Mouse (Mus musculus) right cerebral cortex, postnatal 36 days (tissue): ENCODE data around the gene Sox15.
"Not testable (repeated sequence)": the region's sequence is repeated elsewhere in the genome, so short reads cannot be mapped to it uniquely, and the experiment has no call there.

Source experiments
- DNase-seq, 2 experiments: peaks; one replicate each; pipeline ENCODE4 v3.0.0; 2022; ENCODE audit warnings: low spot score in 2 of 2, mixed read lengths in 1 of 2

Gene Sox15

DNA sequence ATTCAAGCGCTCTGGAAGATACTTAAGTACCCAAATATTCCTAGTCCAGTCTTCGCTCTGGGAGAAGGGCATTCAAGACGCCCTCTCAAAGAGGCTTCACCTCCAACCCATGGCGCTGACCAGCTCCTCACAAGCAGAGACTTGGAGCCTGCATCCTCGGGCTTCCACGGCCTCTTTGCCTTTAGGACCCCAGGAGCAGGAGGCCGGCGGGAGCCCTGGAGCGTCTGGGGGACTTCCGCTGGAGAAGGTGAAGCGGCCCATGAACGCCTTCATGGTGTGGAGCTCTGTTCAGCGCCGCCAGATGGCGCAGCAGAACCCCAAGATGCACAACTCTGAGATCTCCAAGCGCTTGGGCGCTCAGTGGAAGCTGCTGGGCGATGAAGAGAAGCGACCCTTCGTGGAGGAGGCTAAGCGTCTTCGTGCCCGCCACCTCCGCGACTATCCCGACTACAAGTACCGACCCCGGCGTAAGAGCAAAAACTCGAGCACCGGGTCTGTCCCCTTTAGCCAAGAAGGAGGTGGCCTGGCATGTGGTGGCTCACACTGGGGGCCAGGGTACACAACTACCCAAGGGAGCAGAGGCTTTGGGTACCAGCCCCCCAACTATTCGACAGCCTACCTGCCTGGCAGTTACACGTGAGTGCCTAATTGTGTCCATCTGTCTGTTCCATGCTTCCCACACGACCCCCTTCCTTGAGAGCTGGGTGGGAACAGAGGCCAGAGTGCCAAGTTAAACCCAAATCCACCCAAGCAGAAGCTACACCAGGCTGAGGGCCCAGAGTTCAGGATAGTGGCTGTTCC, at the start of gene Sox15:
Gene Sox15, plus strand, starts transcription at position 51 of the 801 bp plus-strand sequence.
- peak; percentile 50 to 57 for DNase-seq

DNA sequence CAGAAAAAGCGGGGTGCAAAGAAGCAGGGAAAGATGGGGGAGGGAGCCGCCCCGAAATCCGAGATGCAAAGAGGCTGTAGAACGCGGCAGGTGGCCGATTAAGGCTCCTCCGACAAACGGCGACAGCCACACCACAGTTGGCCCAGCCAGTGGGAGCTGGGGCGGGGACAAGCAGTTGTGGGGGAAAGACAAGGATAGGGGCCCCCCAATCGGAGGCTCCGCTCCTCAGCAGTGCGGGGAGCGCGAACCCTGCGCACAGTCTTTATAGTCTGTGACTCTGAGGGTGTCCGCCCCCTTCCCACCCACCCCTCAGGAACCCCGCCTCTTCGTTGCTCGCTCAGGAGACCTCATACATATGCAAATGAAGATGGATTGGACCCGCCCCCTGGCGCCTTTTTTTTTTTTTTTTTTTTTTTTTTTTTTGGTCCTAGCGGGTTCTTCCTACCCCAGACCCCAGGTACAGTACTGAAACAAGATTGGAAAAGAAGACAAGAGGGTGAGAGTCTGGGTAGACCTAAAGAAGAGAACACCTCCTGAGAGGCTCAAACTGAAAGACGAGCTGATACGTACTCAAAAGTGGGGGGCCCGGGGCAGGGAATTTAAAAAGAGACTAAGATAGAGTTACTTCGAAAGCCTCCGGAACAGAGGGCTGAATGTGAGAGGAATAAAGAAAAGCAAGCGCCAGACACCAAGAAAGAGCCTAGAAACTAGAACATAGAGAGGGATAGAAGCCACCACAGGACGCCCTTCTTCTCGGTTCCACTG, 49.2 kb upstream of the Sox15 start, which contains the start of gene Atp1b2:
Gene Atp1b2, minus strand, starts transcription at position 217 of the 765 bp plus-strand sequence.
- peak; percentile 70 to 75 for DNase-seq

DNA sequence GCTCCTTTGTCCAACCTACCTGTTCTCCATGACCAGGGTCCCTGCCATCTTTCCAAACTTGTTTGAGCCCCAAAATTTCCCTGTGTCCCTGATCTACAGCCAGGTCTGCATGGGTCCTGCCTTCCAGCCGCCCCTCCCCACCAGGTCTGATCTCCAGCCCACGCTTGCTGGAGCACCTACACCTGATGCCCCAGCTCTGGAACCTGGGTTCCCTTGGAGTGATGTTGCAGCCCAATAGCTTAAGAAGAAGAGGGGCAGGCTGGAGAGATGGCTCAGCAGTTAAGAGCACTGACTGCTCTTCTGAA, 48.7 kb upstream of the Sox15 start:
- DNase-seq = no peak

DNA sequence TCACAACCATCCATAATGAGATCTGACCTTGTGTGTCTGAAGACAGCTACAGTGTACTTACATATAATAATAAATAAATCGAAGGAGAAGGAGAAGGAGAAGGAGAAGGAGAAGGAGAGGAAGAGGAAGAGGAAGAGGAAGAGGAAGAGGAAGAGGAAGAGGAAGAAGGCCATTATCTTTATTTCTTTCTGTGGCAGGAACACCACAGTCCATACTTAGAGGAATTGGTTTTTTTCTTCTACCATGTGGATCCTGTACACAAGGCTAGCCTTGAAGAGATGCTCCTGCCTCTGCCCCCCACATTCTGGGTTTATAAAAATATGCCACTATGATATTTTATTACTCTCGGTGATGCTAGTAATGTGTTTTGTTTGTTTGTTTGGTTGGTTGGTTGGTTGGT, 48.3 kb upstream of the Sox15 start:
- no peak for DNase-seq

DNA sequence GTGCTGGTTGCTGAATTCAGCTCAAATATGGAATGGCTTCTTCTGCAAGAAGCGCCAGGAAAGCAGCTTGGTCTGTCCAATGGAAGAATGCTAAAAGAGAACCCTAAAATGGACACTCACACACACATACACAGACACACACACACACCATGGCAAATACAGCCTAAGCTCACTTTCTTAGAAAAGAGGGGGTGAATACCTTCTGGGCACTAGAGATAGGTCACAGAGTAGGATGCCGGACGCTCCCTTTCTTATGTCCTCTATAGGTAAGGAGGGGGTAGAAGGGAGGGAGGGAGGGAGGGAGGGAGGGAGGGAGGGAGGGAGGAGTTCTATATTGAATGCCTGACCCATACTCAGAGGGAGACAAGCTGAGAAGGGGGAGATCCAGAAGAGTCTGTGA, 46.6 kb upstream of the Sox15 start:
- DNase-seq = no peak

DNA sequence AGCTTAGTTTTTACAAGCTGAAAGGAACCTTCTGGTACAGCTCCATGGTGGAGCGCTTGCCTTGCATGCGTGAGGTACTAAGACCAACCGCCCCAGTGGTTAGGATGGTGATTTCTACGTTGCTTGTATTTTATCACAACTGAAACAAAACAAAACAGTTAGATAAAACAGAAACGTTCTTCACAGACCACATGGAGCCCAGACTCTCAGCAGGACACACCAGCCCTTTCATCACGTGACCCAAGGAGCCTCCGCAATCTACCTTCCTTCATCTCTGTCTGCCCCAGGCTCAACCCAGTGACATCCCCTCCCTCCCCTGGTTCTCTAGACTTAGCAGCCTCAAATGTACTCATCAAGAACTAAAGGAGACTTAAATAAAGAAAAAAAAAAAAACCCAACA, 45.7 kb upstream of the Sox15 start:
- no peak for DNase-seq

DNA sequence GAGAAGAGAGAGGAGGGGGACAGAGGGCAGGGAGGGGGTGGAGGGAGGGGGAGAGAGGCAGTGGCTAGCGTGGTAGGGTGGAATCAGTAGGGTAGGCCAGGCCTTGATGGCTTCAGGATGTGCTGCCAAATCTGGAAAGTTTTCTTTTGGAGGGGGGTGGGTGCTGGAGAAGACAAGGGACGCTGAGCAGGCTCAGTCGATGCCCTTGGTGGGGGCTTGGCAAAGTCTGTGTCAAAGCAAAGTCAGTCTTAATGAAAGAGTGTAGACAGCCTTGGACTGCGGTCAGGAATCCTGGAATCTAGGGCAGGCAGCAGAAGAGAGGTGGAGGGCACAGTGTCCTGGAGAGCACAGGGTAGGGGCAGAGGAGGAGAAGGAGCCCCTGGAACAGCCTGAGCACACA, 44.2 kb upstream of the Sox15 start:
- DNase-seq = no peak

DNA sequence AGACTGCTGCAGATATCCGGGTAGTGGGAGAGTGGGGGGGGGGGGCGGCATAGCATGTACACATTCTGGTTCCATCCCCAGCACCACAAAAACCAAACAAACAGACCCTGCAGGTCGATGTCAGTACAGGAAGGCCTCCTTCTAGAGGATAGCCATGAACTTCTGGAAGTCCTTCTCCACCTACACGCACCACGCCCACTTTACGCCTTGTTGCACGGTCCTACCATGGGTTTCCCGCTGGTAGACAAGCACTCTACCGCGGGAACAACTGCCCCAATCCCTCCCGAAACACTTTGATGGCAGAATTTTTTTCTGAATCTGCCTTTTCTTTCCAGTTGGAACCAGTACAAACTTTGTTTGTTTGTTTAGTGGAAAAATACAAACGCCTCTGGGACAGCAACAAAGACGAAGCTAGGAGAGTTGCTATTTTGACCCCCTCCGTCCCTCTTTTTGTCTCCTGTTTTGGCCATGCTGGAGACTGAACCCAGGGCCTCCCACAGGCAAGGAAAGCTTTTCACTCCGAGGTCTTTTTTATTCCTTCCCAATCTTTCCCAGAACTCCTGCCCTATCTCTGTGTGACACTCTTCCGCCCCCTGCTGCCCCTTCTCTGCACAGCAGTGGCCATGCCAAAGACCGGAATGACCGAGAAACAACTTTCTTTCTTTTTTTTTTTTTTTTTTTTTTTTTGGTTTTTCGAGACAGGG, 41.4 kb upstream of the Sox15 start:
- DNase-seq = peak; percentile 53 to 58

DNA sequence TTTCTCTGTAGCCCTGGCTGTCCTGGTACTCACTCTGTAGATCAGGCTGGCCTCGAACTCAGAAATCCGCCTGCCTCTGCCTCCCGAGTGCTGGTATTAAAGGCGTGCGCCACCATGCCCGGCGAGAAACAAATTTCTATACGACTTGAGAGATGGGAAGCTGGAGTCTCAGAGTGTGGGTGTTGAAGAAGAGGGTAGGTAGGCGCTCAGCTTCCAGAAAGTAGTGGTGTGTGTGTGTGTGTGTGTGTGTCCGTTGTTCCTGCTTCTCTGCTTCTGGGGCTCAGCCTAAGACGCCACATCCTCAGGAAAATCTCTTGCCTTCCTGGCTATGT, 40.9 kb upstream of the Sox15 start:
- not testable (repeated sequence) for DNase-seq

DNA sequence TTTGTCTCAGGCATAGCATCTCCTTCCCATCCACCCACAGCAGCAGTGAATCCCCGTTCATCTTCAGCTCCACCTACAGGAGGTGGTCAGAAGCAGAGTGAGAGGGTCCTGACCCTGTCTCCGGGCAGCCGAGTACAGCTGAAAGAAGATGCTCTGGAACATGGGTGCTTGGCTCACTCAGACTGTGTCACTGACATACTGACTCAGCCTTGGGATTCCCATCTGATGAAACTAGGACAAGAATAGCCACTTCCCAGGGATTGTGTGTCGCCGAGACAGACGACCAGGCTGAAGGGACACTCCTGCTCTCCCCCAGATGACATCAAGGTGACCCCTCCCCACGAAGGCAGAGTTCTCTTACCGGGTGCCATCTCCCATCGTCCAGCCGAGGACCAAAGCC, 38.3 kb upstream of the Sox15 start:
- DNase-seq = no peak

DNA sequence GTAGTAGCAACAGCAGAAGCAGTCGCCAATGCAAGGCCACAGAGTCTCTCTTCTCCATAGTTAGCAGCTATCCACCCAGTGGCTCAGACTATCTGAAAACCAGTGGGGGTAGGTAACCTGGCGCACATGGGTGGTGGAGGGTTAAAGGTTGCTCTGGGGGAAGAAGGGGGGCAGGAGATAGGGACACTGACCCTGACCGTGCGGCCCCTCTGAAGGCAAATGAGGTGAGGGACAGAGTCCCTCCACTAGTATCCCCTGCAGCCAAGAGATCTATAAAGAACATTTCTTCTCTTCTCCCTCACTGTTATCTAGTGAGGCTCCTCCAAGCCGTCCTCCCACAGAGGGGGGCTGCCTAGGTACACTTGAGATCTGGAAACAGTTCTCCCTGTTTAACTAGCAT, 37.3 kb upstream of the Sox15 start, which contains the start of gene Shbg:
Gene Shbg, minus strand, starts transcription at position 101 of the 400 bp plus-strand sequence.
- no peak for DNase-seq

DNA sequence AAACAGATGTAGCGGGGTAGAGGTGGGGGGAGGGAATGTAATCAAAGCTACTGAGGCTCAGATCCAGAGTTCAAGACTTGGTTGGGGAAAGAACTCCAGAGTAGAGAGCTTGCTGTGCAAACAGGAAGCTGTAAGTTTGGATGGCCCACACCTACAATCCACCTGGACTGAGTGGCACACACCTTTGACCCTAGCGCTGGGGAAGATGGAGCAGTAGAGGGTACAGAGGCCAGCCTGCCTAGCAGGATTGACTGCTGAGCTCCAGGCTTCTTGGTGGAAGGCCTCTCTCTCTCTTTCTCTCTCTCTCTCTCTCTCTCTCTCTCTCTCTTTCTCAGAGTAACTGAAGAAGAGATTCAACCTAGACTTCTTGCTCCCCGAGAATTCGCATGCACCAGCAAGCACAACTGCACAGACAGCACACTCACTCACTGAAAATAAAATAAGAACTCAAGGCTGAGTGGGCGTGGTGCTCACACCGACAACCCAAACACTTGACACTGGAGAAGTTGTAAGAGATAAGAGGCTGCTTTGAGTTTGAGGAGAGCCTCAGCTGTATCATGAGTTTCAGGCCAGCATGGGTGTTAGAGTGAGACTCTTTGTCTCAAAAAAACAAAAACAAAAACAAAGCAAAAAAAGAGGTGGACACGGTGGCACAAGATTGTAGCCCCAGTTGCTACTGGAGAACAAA, 34.6 kb upstream of the Sox15 start:
- no peak for DNase-seq

DNA sequence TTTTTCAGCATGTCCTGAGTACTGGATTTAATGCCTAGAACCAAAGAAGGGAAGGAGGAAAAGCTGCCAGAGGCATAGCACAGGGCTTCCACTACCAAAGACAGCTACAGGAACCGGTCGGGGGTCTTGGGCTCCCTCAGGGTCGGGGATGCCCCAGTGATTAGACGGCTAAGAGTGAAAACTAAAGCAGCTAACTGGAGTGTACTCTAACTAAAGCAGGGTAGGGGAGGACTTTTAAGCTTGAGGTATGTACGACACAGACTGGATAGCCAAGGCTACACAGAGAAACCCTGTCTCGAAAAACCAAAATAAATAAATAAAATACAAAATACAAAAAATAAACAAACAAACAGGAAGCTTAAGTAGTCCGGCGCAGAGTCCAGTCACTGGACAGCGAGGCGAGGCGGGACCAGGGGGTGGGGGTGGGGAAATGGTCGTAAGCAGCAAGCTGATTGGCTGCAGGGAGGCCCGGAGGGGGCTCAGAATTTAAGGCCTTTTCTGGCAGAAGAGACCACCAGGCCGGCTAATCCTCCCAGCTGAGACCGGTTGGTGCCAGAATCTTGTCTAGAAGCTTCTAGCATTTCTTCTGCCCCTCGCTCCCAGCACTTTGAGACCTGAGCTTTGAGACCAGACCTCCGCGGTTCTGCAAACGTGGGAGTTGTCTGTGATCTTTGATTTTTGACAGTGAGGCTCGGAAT, 33.4 kb upstream of the Sox15 start, which contains the start of gene Sat2:
Gene Sat2, plus strand, starts transcription at position 454 of the 698 bp plus-strand sequence.
- no peak for DNase-seq

DNA sequence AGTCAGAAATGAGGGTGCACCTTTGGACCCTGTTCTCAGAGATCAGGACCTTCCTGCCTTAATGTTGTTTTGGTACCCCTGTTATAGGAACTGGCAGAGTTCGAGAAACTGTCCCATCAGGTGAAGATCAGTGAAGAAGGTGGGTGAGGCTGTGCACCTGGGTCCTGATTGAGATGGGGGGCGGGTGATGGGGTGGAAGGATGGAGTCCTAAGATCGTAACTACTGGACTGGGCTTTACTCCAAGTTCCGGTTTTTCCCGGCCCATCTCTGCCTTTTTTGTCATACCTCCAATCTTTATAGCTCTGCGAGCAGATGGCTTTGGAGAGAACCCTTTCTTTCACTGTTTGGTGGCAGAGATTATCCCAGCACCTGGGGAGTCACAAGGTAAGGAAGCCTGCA, 32.7 kb upstream of the Sox15 start:
- DNase-seq = no peak

DNA sequence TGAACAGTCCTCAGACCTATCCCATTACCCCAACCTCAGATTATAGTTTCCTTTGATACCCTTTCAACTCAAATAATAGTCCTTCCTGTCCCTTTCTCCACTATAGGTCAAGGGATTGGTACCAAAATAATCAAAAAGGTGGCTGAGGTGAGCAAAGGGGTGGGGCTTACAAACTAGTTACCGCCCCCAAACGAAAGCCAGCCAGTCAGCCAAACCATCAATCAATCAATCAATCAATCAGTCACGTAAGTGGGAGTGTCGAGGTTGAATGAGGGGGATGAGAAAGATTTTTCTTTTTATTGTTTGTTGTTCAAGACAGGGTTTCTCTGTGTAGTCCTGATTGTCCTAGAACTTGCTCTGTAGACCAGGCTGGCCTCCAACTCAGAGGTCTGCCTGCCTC, 32.1 kb upstream of the Sox15 start:
- no peak for DNase-seq

DNA sequence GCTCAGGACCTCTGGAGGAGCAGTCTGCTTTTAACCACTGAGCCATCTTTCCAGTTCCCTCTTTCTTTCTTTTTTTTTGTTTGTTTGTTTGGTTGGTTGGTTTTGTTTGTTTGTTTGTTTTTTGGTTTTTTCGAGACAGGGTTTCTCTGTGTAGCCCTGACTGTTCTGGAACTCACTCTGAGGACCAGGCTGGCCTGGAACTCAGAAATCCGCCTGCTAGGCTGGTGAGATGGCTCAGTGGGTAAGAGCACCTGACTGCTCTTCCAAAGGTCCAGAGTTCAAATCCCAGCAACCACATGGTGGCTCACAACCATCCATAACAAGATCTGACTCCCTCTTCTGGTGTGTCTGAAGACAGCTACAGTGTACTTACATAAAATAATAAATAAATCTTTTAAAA, 30.8 kb upstream of the Sox15 start:
- not testable (repeated sequence) for DNase-seq

DNA sequence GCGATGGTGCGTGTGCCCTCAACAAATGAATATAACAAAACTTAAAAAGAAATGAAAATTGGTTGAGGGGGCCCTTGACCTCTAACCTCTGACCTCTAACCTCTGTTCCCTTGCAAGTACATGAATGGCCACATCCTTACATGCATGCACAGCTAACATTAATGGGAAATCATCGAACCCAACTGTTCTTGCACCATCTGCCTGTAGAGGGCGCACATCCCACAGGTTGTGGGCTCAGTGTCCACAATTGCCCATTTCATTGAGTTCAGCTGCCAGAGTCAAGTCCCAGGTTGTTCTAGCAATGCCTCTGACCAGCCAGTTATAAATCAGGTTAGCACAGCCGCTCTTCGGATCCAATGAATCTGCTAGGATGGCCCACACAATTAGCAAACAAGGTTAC, 26.8 kb upstream of the Sox15 start:
- DNase-seq = peak; percentile 41 to 42

DNA sequence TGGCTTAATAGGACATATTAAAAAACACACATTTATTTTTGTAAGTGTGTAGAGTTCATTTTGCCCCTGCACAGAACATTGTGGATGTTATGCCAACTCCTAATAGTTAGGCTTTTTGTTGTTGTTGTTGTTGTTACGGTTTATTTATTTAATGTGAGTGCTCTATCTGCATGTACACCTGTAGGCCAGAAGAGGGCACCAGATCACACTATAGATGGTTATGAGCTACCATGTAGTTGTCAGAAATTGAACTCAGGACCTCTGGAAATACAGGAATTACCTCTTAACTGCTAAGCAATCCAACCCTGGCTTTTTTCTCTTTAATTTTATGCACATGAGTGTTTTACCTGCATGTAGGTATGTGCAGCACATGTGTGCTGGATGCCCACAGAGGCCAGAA, 25.3 kb upstream of the Sox15 start:
- no peak for DNase-seq

DNA sequence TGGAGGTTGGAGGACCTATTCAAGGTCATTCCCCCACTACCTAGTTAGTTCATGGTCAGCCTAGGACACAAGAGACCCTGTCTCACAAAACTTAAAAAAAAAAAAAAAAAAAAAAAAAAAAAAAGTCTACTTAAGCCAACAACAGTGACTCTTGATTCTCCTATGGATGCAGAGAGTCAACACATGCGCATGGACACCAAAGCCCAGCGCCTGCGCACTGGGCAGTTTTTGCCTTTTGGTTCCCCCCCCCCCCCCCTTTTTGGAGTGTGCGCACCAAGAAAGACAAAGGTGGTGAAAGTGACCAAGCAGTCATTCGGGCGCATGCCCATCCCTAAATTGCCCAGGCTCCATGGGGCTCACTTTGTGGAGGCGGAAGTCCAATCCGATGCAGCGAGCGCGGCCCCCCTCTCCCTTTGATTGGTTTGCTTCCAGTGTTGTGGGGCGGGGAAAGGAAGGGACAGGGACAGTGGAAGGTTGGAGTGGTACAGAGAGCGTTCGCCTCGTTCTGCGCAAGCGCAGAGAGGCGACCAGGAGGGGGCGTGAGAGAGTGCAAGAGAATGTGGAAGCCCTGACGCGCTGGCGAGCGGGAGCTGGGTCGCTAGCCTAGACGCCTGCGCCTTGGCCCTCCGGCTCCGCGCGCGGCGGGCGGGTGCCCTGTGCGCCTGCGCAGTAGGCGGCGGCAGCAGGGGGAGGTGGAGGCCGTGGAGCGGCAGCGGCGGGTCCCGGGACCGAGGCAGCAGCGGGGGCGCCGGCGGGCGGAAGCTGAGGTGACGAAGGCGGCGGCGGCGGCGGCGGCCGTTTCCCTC, 22.6 kb upstream of the Sox15 start, which contains the start of gene Fxr2:
Gene Fxr2, plus strand, starts transcription at position 707 of the 806 bp plus-strand sequence.
- DNase-seq = peak; percentile 100

DNA sequence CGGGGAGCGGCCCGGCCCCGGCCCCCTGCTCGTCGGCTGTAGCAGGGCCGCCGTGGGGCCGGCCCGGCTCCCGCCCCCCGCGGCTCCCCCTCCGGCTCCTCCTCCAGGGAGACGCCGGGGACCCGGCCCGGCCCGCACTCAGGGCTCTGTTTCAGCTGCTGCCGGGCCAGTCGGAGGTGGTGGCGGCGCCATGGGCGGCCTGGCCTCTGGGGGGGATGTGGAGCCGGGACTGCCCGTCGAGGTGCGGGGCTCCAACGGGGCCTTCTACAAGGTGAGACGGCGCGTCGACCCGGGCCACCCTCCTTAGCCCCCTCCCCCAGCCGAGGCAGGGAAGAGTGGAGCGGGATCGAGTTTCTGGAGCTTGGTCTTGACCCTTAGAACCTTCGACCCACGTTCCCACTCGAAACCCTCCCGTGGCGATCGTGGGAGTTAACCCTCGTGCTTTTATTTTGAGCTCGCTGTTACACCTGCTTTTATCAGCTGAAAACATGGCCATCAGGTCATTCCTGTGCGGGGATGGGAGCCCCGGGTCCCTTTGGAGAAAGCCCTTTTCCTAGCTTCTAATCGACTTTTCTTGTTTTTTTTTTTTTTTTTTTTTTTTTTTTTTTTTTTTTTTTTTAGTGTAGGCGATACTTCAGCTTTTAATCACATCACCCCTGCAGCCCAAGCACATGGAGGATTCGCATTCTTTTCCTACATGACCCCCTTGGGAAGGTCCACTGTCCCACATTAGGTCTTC, 21.8 kb upstream of the Sox15 start:
- DNase-seq = peak in 1 of 2 experiments; percentile 26
